Mouse (Mus musculus) hindbrain, postnatal 0 days (tissue): ENCODE measurements around the gene Rassf3. TPM values are rescaled to one million over a fixed set of nuclear protein-coding genes. Genes with fewer than 3 reads are reported as not detected.

Experiments
- ATAC-seq: fragments of 200-750 bp; cut with Nextera tagmentation; 2 replicates; pipeline ENCODE4 v1.8.0; 2017; ENCODE audit warnings: mild to moderate bottlenecking, moderate TSS enrichment, moderate library complexity
- DNase-seq: peaks from one replicate; pipeline ENCODE4 v3.0.0-alpha.2; 2015; ENCODE audit warnings: low spot score
- H3K27ac ChIP-seq: fragments of 300-500 bp; sonication (generic); 2 replicates; pipeline ENCODE4 v1.5.1; 2014; ENCODE audit warnings: mild to moderate bottlenecking
- H3K27me3 ChIP-seq: fragments of 300-500 bp; sonication (generic); 2 replicates; pipeline ENCODE4 v1.6.1; 2014; ENCODE audit warnings: low read length, mixed read lengths; ENCODE audit not compliant: insufficient read depth
- H3K36me3 ChIP-seq: fragments of 300-500 bp; sonication (generic); 2 replicates; pipeline ENCODE4 v1.6.1; 2014; ENCODE audit warnings: low read length, mixed read lengths; ENCODE audit not compliant: insufficient read depth
- H3K4me1 ChIP-seq: fragments of 300-500 bp; sonication (generic); 2 replicates; pipeline ENCODE4 v1.6.1; 2014; ENCODE audit warnings: antibody characterized with exemption, low read length, mixed read lengths; ENCODE audit not compliant: insufficient read depth
- H3K4me2 ChIP-seq: fragments of 300-500 bp; sonication (generic); 2 replicates; pipeline ENCODE4 v1.6.1; 2014; ENCODE audit warnings: low read depth, mild to moderate bottlenecking, low read length, moderate library complexity, mixed read lengths
- H3K4me3 ChIP-seq: fragments of 300-500 bp; sonication (generic); 2 replicates; pipeline ENCODE4 v1.5.1; 2014; ENCODE audit warnings: low read length
- H3K9ac ChIP-seq: fragments of 300-500 bp; sonication (generic); replicated peaks from 2 replicates; pipeline ENCODE4 v1.6.1; 2014; ENCODE audit warnings: mild to moderate bottlenecking, low read length, moderate library complexity, mixed read lengths
- H3K9me3 ChIP-seq: fragments of 300-500 bp; sonication (generic); 2 replicates; pipeline ENCODE4 v1.6.1; 2016; ENCODE audit warnings: low read length, mixed read lengths
- CTCF ChIP-seq: IDR thresholded peaks from 2 replicates; pipeline ENCODE4 v1.5.1; 2016; ENCODE audit warnings: antibody characterized with exemption, control low read depth, low read depth
- WGBS: fragments of 180-500 bp; shearing (Covaris S2); extraction: QIAGEN DNeasy Blood & Tissue Kit; methylation state at CpG from one replicate; pipeline ENCODE4 v1.1.7; 2014; 5-methylcytosine and 5-hydroxymethylcytosine counted together
- polyA plus RNA-seq: library from polyadenylated mRNA; unstranded; fragments of >200 nt; fragmentation: Nextera tagmentation; extraction: Ambion mirVana; gene quantifications from 2 replicates; pipeline ENCODE4 v1.2.1, GENCODE M21; 2015
- total RNA-seq: library from RNA; depleted of rRNA; stranded (reverse); fragments of >200 nt; gene quantifications from 2 replicates; pipeline ENCODE4 v1.2.3, GENCODE M21; 2014

Rassf3 gene
- total and polyA plus RNA-seq, 2 experiments from 2014 or later: 6.0 to 7.4 TPM

DNA sequence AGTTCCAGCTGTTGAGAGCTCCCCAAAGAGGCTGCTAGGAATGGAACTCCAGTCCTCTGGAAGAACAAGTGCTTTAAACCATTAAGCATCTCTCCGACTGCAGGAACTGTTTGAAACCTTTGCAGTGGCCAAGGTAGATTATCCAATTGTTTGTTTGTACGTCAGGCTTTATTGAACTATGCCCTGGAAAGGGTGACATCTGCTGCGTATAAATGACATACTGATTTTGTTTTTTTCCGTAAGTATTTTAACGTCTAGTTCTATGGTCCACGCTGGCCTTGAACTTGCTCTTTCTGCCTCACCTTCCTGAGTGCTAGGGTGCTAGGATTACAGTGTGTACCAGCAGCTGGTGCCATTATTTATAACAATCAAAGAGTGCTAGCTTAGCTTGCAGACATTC is 13.8 kb upstream of the Rassf3 start:
- 90% methylated on average over 6 of the region's 6 CpGs for WGBS
- H3K4me1 ChIP-seq: no peaks in the 10 kb centered on the region
- DNase-seq: no peak
- no peak for TF ChIP-seq CTCF
- ATAC-seq: no peak
- no peaks in the 10 kb centered on the region for H3K27me3 ChIP-seq
- no peaks in the 10 kb centered on the region for H3K9me3 ChIP-seq
- H3K9ac ChIP-seq: no peak overlapping the region
- H3K4me2 ChIP-seq: no peak overlapping the region
- H3K36me3 ChIP-seq: no peaks in the 10 kb centered on the region
- no peak overlapping the region for H3K4me3 ChIP-seq
- H3K27ac ChIP-seq: no peak overlapping the region

DNA sequence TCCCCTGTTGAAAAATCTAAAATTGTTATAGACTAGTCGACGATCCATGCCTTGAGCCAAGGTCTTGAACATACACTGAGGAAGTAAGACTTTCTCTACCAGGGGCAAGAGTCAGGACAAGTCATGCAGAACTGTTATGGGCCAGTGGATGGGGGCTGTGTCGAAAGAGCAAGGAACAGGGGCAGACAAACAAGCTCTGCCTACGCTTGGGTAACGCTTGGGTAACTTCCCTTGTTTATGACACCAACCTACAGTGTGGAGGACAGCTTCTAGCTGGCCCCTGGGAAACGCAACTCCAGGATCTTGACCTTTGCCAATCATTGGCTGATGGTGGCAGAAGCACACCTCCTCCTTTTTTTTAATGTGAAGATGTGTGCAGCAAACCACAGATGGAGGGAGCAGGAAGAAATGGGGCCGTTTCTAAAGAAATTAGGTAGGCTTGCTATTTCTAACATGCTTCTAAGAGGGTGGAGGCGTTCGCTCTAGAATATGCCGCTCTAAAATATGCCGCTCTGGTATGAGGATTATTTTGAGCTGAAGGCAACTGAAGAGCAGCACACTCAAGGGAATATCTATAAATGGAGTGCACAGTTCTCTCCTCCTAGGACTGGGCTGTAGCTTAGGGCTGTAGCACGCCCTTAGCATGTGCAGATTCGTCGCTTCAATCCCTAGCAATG is 12.6 kb upstream of the Rassf3 start:
- WGBS: 80% methylated on average over 14 of the region's 14 CpGs
- Histone ChIP-seq H3K9ac (no peak overlapping the region), H3K9me3 (no peaks in the 10 kb centered on the region), H3K4me3 (no peak overlapping the region), H3K4me1 (no peaks in the 10 kb centered on the region), H3K4me2 (no peak overlapping the region), H3K36me3 (no peaks in the 10 kb centered on the region), H3K27me3 (no peaks in the 10 kb centered on the region), H3K27ac (no peak overlapping the region)
- no peak for ATAC-seq
- TF ChIP-seq CTCF: no peak
- no peak for DNase-seq

DNA sequence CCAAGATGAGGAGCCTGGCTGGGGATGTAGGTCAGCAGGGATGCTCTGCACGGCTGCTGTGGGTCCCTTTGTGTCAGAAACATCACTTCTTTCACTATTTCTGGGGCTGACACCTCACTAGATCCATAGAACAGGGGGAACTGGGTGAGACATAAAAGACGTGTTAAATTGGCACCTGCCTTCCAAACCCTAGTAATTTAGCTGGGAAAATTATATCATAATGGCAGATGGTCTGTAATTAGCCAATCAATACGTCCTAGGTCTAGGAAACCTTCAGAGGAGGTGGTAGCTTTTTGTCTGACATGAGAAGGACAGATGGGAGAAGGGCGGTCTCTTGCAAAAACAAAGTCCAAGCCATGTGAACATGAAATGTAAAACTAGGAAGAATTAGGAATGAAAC is 11.6 kb upstream of the Rassf3 start:
- DNase-seq (no peak), ATAC-seq (no peak)
- no peak for TF ChIP-seq CTCF
- H3K4me3 ChIP-seq: no peak overlapping the region
- H3K4me2 ChIP-seq: no peak overlapping the region
- H3K27me3 ChIP-seq: no peaks in the 10 kb centered on the region
- no peaks in the 10 kb centered on the region for H3K36me3 ChIP-seq
- 61% methylated on average over 4 of the region's 4 CpGs for WGBS
- no peaks in the 10 kb centered on the region for H3K4me1 ChIP-seq
- H3K27ac ChIP-seq: no peak overlapping the region
- no peaks in the 10 kb centered on the region for H3K9me3 ChIP-seq
- H3K9ac ChIP-seq: no peak overlapping the region

- DNase-seq (no peak), ATAC-seq (no peak)
- Histone ChIP-seq H3K4me2 (no peak overlapping the region), H3K4me1 (no peaks in the 10 kb centered on the region), H3K36me3 (no peaks in the 10 kb centered on the region), H3K9me3 (no peaks in the 10 kb centered on the region), H3K27ac (no peak overlapping the region), H3K4me3 (no peak overlapping the region), H3K9ac (no peak overlapping the region), H3K27me3 (no peaks in the 10 kb centered on the region)
- 94% methylated on average over 9 of the region's 9 CpGs for WGBS
- no peak for TF ChIP-seq CTCF
Observed at GRCm38 (mm10) chr10:121486350-121486749, 10.2 kb upstream of the Rassf3 start.

DNA sequence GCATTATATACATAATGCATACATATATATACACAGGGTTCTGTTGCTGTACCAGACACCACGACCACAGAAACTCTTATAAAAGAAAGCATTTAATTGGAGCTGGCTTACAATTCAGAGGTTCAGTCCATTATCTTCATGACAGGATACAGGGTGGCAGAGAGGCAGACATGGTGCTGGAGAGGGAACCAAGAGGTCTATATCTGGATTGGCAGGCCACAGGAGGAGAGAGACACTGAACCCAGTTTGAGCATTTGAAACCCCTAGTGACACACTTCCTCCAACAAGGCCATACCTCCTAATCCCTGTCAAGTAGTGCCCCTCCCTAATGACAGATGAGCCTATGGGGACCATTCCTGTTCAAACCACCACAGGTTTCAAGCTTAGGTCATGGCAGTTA is 7.2 kb upstream of the Rassf3 start:
- ATAC-seq (no peak), DNase-seq (no peak)
- TF ChIP-seq CTCF: no peak
- H3K4me2 ChIP-seq: no peak overlapping the region
- no peaks in the 10 kb centered on the region for H3K4me1 ChIP-seq
- no peak overlapping the region for H3K27ac ChIP-seq
- H3K27me3 ChIP-seq: no peaks in the 10 kb centered on the region
- H3K36me3 ChIP-seq: no peaks in the 10 kb centered on the region
- 54% methylated on average over 1 of the region's 1 CpGs for WGBS
- H3K9ac ChIP-seq: no peak overlapping the region
- H3K9me3 ChIP-seq: no peaks in the 10 kb centered on the region
- no peak overlapping the region for H3K4me3 ChIP-seq

- ATAC-seq (no peak), DNase-seq (no peak)
- no peak overlapping the region for H3K27ac ChIP-seq
- H3K4me1 ChIP-seq: no peaks in the 10 kb centered on the region
- no peak overlapping the region for H3K4me3 ChIP-seq
- no peaks in the 10 kb centered on the region for H3K27me3 ChIP-seq
- WGBS: 69% methylated on average over 10 of the region's 10 CpGs
- H3K4me2 ChIP-seq: no peak overlapping the region
- no peaks in the 10 kb centered on the region for H3K9me3 ChIP-seq
- TF ChIP-seq CTCF: no peak
- H3K9ac ChIP-seq: no peak overlapping the region
- H3K36me3 ChIP-seq: no peaks in the 10 kb centered on the region
Observed at GRCm38 (mm10) chr10:121481141-121481540, 5.0 kb upstream of the Rassf3 start.

GRCm38 (mm10) chr10:121479987-121480386 is 3.8 kb upstream of the Rassf3 start:
- no peaks in the 10 kb centered on the region for H3K36me3 ChIP-seq
- no peak overlapping the region for H3K4me3 ChIP-seq
- H3K27me3 ChIP-seq: no peaks in the 10 kb centered on the region
- WGBS: 77% methylated on average over 1 of the region's 1 CpGs
- no peak overlapping the region for H3K9ac ChIP-seq
- TF ChIP-seq CTCF: no peak
- no peak overlapping the region for H3K27ac ChIP-seq
- no peaks in the 10 kb centered on the region; the same call in 1 of the 2 replicates for H3K4me1 ChIP-seq
- no peak overlapping the region for H3K4me2 ChIP-seq
- no peak for DNase-seq
- H3K9me3 ChIP-seq: no peaks in the 10 kb centered on the region
- no peak for ATAC-seq
